Mouse (Mus musculus) olfactory bulb, adult 2 months (tissue): ENCODE results near the gene Rhob.

ENCODE experiments used
- CTCF ChIP-seq: fragments of 200-500 bp; IDR thresholded peaks from 2 replicates; pipeline ENCODE4 v1.5.1; 2012; ENCODE audit warnings: low read depth, mild to moderate bottlenecking, low read length, moderate library complexity; ENCODE audit not compliant: insufficient read depth
- POLR2A ChIP-seq: fragments of 200-500 bp; IDR thresholded peaks from 2 replicates; pipeline ENCODE4 v1.6.1; 2012; ENCODE audit warnings: mild to moderate bottlenecking, low read depth, low read length, moderate library complexity; ENCODE audit not compliant: insufficient read depth

DNA sequence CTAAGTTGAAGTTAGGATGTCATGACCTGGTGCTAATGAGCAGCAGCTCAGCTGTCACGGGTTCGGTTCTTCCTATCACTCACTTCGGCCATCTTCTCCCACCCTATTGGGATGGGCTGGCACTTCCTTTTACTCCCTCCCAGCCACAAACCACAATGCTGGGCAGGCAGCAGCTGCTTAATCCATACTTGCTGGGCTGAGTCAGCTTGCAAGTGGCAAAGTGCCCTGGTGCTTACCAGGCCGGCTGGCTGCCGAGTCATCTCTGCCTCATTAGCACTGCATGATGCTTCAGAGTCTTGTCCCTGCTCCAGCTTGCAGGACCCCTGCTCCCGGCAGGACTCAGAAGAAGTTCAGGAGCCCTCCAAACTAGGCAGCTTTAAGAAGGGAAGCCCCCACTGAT is 49.2 kb downstream of the Rhob start:
- no peak for TF ChIP-seq POLR2A
- TF ChIP-seq CTCF, result no peak
